ENCODE assay signal across 8 mouse cellular contexts in genomic region chr7:84355619-84356570, GRCm38 (mm10). TPM values are rescaled to one million over a fixed set of nuclear protein-coding genes. Genes with fewer than 3 reads are reported as not detected.
DNase-seq lines count a peak whose midpoint lies in the region; ATAC-seq lines count a peak whose summit lies in the region.

No protein-coding gene starts in this region.

- H3K27me3 ChIP-seq in heart, embryonic 11.5 days (ENCODE audit: control insufficient read depth, insufficient read depth, low read length), result no peaks in the 10 kb centered on the region
- no peaks in the 10 kb centered on the region for H3K27me3 ChIP-seq in embryonic facial prominence, embryonic 11.5 days (ENCODE audit: control insufficient read depth, insufficient read depth, low read length)
- no peaks in the 10 kb centered on the region for H3K27me3 ChIP-seq in stomach, embryonic 15.5 days (replicated peaks)

- no peak for ATAC-seq in heart, embryonic 11.5 days (replicated peaks; ENCODE audit: insufficient number of reproducible peaks, low FRiP score, low TSS enrichment)
- ATAC-seq in embryonic facial prominence, embryonic 11.5 days (replicated peaks; ENCODE audit: insufficient number of reproducible peaks, low FRiP score, low TSS enrichment, low read depth), result no peak
- ATAC-seq in stomach, embryonic 15.5 days (ENCODE audit: insufficient read depth, low FRiP score, low read depth), result peak; percentile 10; the same call in 1 of the 2 replicates

- no peaks in the 10 kb centered on the region for H3K36me3 ChIP-seq in heart, embryonic 11.5 days (ENCODE audit: control insufficient read depth, insufficient read depth, low read length)
- no peaks in the 10 kb centered on the region; the same call in 1 of the 2 replicates for H3K36me3 ChIP-seq in embryonic facial prominence, embryonic 11.5 days (replicated peaks; ENCODE audit: control insufficient read depth, insufficient read depth, low read depth, low read length)
- no peaks in the 10 kb centered on the region for H3K36me3 ChIP-seq in stomach, embryonic 15.5 days

- no peak overlapping the region for H3K9ac ChIP-seq in heart, embryonic 11.5 days (ENCODE audit: low read depth, low read length)
- no peak overlapping the region for H3K9ac ChIP-seq in embryonic facial prominence, embryonic 11.5 days (replicated peaks; ENCODE audit: low read length)
- H3K9ac ChIP-seq in stomach, embryonic 15.5 days, result no peak overlapping the region

- 68% methylated on average over 10 of the region's 10 CpGs for WGBS in heart, embryonic 11.5 days (ENCODE audit: insufficient replicate concordance)
- WGBS in embryonic facial prominence, embryonic 11.5 days, result 72% methylated on average over 10 of the region's 10 CpGs
- WGBS in stomach, embryonic 15.5 days, result 59% methylated on average over 10 of the region's 10 CpGs

- H3K4me1 ChIP-seq in heart, embryonic 11.5 days (ENCODE audit: control insufficient read depth, insufficient read depth, low read length), result no peaks in the 10 kb centered on the region
- H3K4me1 ChIP-seq in embryonic facial prominence, embryonic 11.5 days (ENCODE audit: control insufficient read depth, insufficient read depth, low read length), result no peaks in the 10 kb centered on the region
- no peaks in the 10 kb centered on the region for H3K4me1 ChIP-seq in stomach, embryonic 15.5 days

- no peaks in the 10 kb centered on the region for H3K9me3 ChIP-seq in heart, embryonic 11.5 days (replicated peaks; ENCODE audit: control insufficient read depth, low read length)
- no peaks in the 10 kb centered on the region for H3K9me3 ChIP-seq in embryonic facial prominence, embryonic 11.5 days (replicated peaks; ENCODE audit: control insufficient read depth, low read length)
- no peaks in the 10 kb centered on the region for H3K9me3 ChIP-seq in stomach, embryonic 15.5 days

- DNase-seq in heart, postnatal 36 days, result peak; percentile 18 to 39
- peak; percentile 61 to 75 for DNase-seq in adrenal gland, postnatal 36 days
- peak; percentile 70 for DNase-seq in embryonic facial prominence, embryonic 11.5 days (ENCODE audit: low spot score)
- peak; percentile 88 for DNase-seq in induced T-regulatory cell, adult 2 months (ENCODE audit: low read depth)
- DNase-seq in layer of hippocampus, postnatal 36 days, result peak; percentile 61
- peak; percentile 51 for DNase-seq in mesoderm, embryonic 11.5 days (ENCODE audit: low read depth, low spot score)

- H3K4me3 ChIP-seq in heart, embryonic 11.5 days (ENCODE audit: low read depth, low read length), result no peak overlapping the region
- no peak overlapping the region for H3K4me3 ChIP-seq in embryonic facial prominence, embryonic 11.5 days (ENCODE audit: low read depth, low read length)
- no peak overlapping the region for H3K4me3 ChIP-seq in stomach, embryonic 15.5 days (replicated peaks)

- H3K27ac ChIP-seq in heart, embryonic 11.5 days (ENCODE audit: low read depth, low read length), result no peak overlapping the region
- no peak overlapping the region for H3K27ac ChIP-seq in embryonic facial prominence, embryonic 11.5 days (replicated peaks; ENCODE audit: low read depth, low read length)
- H3K27ac ChIP-seq in stomach, embryonic 15.5 days, result no peak overlapping the region

- no peak overlapping the region for H3K4me2 ChIP-seq in heart, embryonic 11.5 days
- H3K4me2 ChIP-seq in embryonic facial prominence, embryonic 11.5 days (ENCODE audit: low read depth, low read length), result no peak overlapping the region
- no peak overlapping the region for H3K4me2 ChIP-seq in stomach, embryonic 15.5 days

- intact Hi-C loops in heart, postnatal 36 days (cut with DNase I), result loop anchor here (1.0 kb wide), 3 partner anchors 83 to 442 kb away; partner anchors contain the start of gene Cemip

RNA-seq across cellular contexts. Expression of gene Arnt2, which starts 54.1 kb away (rescaled TPM):
- total RNA-seq in heart, postnatal 36 days (2021), result under 1 TPM; 0.35 to 0.42 TPM
- 3.1 and 3.2 TPM in 2 replicates for polyA plus RNA-seq in heart, embryonic 11.5 days (2014; fragmentation: Nextera tagmentation; extraction: Ambion mirVana)
- total RNA-seq in adrenal gland, postnatal 36 days (2021), result 10 to 100 TPM; 24.0 to 27.3 TPM
- polyA plus RNA-seq in embryonic facial prominence, embryonic 11.5 days (2014; fragmentation: Nextera tagmentation; extraction: Ambion mirVana), result 18.5 and 21.5 TPM in 2 replicates
- total RNA-seq in layer of hippocampus, postnatal 36 days (2021), result 100 to 1,000 TPM; 132 to 153 TPM
- polyA plus RNA-seq in stomach, embryonic 15.5 days (2015; fragmentation: Nextera tagmentation; extraction: Ambion mirVana), result 3.6 and 4.7 TPM in 2 replicates

Comparison
In these comparisons a context has a peak if more than half of its experiments do, and no peak if none do; other contexts are left out.
1. DNase-seq: peak in every context shown above with its lines; median percentile 88 in induced T-regulatory cell, adult 2 months; 70 in embryonic facial prominence, embryonic 11.5 days; 68 in adrenal gland, postnatal 36 days; 61 in layer of hippocampus, postnatal 36 days; 51 in mesoderm, embryonic 11.5 days; 28 in heart, postnatal 36 days.
2. RNA of gene Arnt2, which starts 54.1 kb away (total RNA-seq): 132 to 153 TPM in layer of hippocampus, postnatal 36 days and 24.0 to 27.3 TPM in adrenal gland, postnatal 36 days; 0.35 to 0.42 TPM in heart, postnatal 36 days; every median in the first group is over 10 times any median in the second.